Mouse (Mus musculus): ENCODE results near the gene Rtn3.

DNA sequence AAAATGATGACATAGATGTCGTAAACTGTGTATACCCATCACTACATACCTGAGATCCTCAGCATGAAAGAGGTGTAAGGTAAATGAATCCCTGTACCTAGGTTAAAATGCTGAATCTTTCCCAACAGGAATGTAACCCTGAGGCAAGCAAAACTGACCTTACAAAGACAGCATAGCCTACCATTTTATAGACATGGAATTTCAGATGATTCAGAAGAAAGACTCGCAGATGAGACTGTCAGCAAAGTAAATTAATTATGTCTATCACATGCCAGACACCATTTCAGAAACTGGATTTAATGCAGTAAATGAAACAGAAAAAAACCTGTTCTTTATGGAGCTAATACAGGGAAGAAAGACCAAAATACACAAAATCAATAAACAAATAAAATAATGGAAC is 23.7 kb downstream of the Rtn3 start:
- TF ChIP-seq CTCF (IDR thresholded peaks at IDR 0.05; ENCODE audit: low read depth): no peak
- TF ChIP-seq EP300 (optimal IDR thresholded peaks at IDR 0.05): no peak
